Mouse (Mus musculus): ENCODE data around the gene Agbl1.

DNA sequence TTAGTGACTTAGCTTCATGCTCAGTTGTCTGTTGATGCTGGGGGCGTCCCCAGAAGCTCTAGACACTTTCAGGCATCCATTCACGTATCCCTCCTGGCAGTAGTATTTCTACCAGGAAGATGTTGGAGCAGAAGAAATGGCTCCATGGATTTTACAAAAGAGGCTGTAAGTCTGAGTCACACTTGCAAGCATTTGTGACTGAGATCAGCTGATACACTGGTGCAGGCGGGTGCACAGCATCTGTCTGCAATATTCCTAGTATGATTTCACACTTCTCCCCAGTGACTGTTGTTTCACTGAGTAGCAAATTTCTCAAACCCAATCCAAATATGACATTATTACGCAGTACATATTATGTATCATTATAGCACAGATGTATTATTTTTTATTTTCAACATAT, 332.8 kb downstream of the Agbl1 start:
- TF ChIP-seq CTCF (conservative IDR thresholded peaks at IDR 0.05; ENCODE audit: insufficient read depth, insufficient read length, low read depth, low read length): no peak
- TF ChIP-seq POLR2A (IDR thresholded peaks at IDR 0.05; ENCODE audit: low read depth, low read length): no peak

Measured in kidney, adult 2 months (tissue).